Mouse (Mus musculus) stomach, embryonic 16.5 days (tissue): ENCODE data around the gene Armh2. TPM values are rescaled to one million over a fixed set of nuclear protein-coding genes. Genes with fewer than 3 reads are reported as not detected.
A peak's percentile ranks its signal among the peaks of the same experiment; 100 is the strongest.

Source experiments
- ATAC-seq: fragments of 200-750 bp; cut with Nextera tagmentation; 2 replicates; pipeline ENCODE4 v1.8.0; 2017; ENCODE audit warnings: moderate number of reproducible peaks, moderate TSS enrichment; ENCODE audit not compliant: insufficient read depth, low FRiP score
- H3K27ac ChIP-seq: fragments of 300-500 bp; sonication (generic); 2 replicates; pipeline ENCODE4 v1.5.1; 2014; ENCODE audit warnings: low read length
- H3K27me3 ChIP-seq: fragments of 300-500 bp; sonication (generic); 2 replicates; pipeline ENCODE4 v1.6.1; 2014; ENCODE audit warnings: low read length, control low read depth, mixed read lengths; ENCODE audit not compliant: control insufficient read depth, insufficient read depth
- H3K36me3 ChIP-seq: fragments of 300-500 bp; sonication (generic); 2 replicates; pipeline ENCODE4 v1.6.1; 2014; ENCODE audit warnings: low read length; ENCODE audit not compliant: control insufficient read depth, insufficient read depth
- H3K4me1 ChIP-seq: fragments of 300-500 bp; sonication (generic); 2 replicates; pipeline ENCODE4 v1.6.1; 2014; ENCODE audit warnings: low read length, control low read depth, mixed read lengths; ENCODE audit not compliant: control insufficient read depth, insufficient read depth
- H3K4me2 ChIP-seq: fragments of 300-500 bp; sonication (generic); 2 replicates; pipeline ENCODE4 v1.6.1; 2014; ENCODE audit warnings: low read depth, low read length, mixed read lengths
- H3K4me3 ChIP-seq: fragments of 300-500 bp; sonication (generic); replicated peaks from 2 replicates; pipeline ENCODE4 v1.5.1; 2014; ENCODE audit warnings: mild to moderate bottlenecking, low read length
- H3K9ac ChIP-seq: fragments of 300-500 bp; sonication (generic); 2 replicates; pipeline ENCODE4 v1.6.1; 2014; ENCODE audit warnings: low read length
- H3K9me3 ChIP-seq: fragments of 300-500 bp; sonication (generic); replicated peaks from 2 replicates; pipeline ENCODE4 v1.6.1; 2016; ENCODE audit warnings: low read length, control low read depth; ENCODE audit not compliant: control insufficient read depth
- WGBS: fragments of 180-500 bp; shearing (Covaris S2); extraction: QIAGEN DNeasy Blood & Tissue Kit; methylation state at CpG from one replicate; pipeline ENCODE4 v1.1.7; 2014; 5-methylcytosine and 5-hydroxymethylcytosine counted together
- polyA plus RNA-seq: library from polyadenylated mRNA; unstranded; fragments of >200 nt; fragmentation: Nextera tagmentation; extraction: Ambion mirVana; gene quantifications from 2 replicates; pipeline ENCODE4 v1.2.1, GENCODE M21; 2015

Gene Armh2
- polyA plus RNA-seq, 1 experiment from 2014 or later = not detected

DNA sequence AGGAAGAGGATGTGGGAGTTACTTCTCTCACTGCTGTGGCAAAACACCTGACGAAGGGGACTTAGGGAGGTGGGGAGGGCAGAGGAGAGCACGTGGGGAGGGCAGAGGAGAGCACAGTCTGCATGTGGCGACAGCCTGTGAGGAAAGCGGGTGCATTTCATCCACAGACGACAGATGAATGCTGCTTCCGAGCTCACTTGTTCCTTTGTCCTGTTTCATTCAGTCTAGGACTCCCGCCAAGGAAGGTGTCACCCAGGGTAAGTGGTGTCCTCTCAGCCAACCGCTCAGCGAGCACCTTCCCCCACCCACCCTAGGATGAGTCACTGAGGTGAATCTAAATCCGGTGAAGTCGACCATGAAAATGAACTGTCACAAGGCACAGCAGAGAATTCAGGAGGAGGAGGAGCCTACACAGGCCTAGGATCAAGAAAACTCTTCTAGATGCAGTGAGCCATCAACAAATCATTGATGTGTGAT is 45.0 kb downstream of the Armh2 start:
- no peak overlapping the region for H3K4me2 ChIP-seq

DNA sequence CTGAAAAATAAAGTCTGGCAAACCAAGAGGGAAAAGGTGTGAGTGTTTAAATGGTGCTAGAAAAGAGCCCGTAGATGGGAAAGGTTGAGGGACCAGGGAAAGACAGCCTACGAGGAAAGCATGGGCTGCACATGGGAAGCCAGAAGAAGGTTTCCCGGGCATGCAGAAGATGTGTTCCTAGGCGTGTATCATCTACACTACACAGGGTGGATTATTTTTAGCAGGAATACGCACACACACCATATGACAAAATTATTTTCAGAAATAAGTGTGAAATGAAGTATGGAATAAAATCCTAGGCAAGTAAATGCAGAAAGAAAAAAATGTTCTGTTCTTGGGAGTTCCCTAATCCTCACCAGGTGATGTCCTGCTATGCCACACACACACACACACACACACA is 46.4 kb downstream of the Armh2 start:
- 84% methylated on average over 5 of the region's 5 CpGs for WGBS
- Histone ChIP-seq H3K27ac (no peak overlapping the region), H3K9ac (no peak overlapping the region), H3K27me3 (no peaks in the 10 kb centered on the region), H3K9me3 (no peaks in the 10 kb centered on the region), H3K36me3 (no peaks in the 10 kb centered on the region), H3K4me2 (no peak overlapping the region), H3K4me3 (no peak overlapping the region), H3K4me1 (no peaks in the 10 kb centered on the region)
- no peak for ATAC-seq

More for the DNA sequence above, 45.0 kb downstream of the Armh2 start:
- ATAC-seq = no peak; the same call in 1 of the 2 replicates
- 51% methylated on average over 11 of the region's 11 CpGs for WGBS
- H3K27ac ChIP-seq = no peak overlapping the region
- H3K27me3 ChIP-seq = no peaks in the 10 kb centered on the region
- no peak overlapping the region for H3K9ac ChIP-seq
- H3K4me3 ChIP-seq = no peak overlapping the region
- H3K36me3 ChIP-seq = no peaks in the 10 kb centered on the region
- no peaks in the 10 kb centered on the region for H3K9me3 ChIP-seq
- H3K4me1 ChIP-seq = no peaks in the 10 kb centered on the region

DNA sequence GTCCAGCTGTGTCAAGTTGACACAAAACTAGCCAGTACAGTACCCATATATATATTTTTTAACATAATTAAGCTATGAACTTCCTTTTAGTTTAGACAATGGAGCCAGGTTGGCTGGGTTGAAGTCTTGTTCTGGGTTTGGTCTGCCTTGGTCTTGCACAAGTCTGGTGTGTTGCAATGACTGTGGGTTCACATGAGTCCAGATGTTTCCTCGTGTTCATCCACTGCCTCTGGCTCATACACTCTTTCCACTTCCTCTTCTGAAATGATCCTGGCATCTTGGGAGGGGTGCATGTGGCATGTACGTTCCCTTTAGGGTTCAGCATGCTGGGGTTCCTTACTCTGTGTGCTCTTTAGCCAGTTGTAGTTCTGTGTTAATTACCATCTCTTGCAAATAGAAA is 50.3 kb downstream of the Armh2 start:
- H3K4me3 ChIP-seq = no peak overlapping the region
- no peaks in the 10 kb centered on the region for H3K4me1 ChIP-seq
- 68% methylated on average over 2 of the region's 2 CpGs for WGBS
- no peaks in the 10 kb centered on the region for H3K36me3 ChIP-seq
- H3K9ac ChIP-seq = no peak overlapping the region
- no peaks in the 10 kb centered on the region for H3K9me3 ChIP-seq
- no peaks in the 10 kb centered on the region for H3K27me3 ChIP-seq
- ATAC-seq = 0 out of 2 replicates have a peak, but pooled peaks have one; percentile 40
- no peak overlapping the region for H3K4me2 ChIP-seq
- no peak overlapping the region for H3K27ac ChIP-seq

GRCm38 (mm10) chr13:24792411-24793045 is 51.5 kb downstream of the Armh2 start:
- Histone ChIP-seq H3K9me3 (no peaks in the 10 kb centered on the region), H3K36me3 (no peaks in the 10 kb centered on the region), H3K4me2 (no peak overlapping the region), H3K27me3 (no peaks in the 10 kb centered on the region), H3K9ac (no peak overlapping the region), H3K4me3 (no peak overlapping the region), H3K27ac (peak overlapping the region; percentile 32), H3K4me1 (no peaks in the 10 kb centered on the region)
- no peak for ATAC-seq
- 70% methylated on average over 9 of the region's 9 CpGs for WGBS

Other genes with a start within 250 kb of the Armh2 start
- gene Ripor2, start 159.0 kb upstream of the Armh2 start, polyA plus RNA-seq = 3.6 and 4.3 TPM in 2 replicates
- 76.2 and 84.9 TPM in 2 replicates for gene Gmnn, start 20.7 kb downstream of the Armh2 start, polyA plus RNA-seq
- gene BC005537, start 60.4 kb downstream of the Armh2 start, polyA plus RNA-seq = 14.1 and 15.2 TPM in 2 replicates
- gene Acot13, start 90.3 kb downstream of the Armh2 start, polyA plus RNA-seq = 91.6 and 93.4 TPM in 2 replicates
- gene Tdp2, start 90.4 kb downstream of the Armh2 start, polyA plus RNA-seq = 39.5 and 42.2 TPM in 2 replicates
- 0.50 and 0.63 TPM in 2 replicates for gene D130043K22Rik, start 103.9 kb downstream of the Armh2 start, polyA plus RNA-seq
- gene Aldh5a1, start 196.4 kb downstream of the Armh2 start, polyA plus RNA-seq = 7.6 and 7.8 TPM in 2 replicates
- gene Gpld1, start 201.9 kb downstream of the Armh2 start, polyA plus RNA-seq = 4.0 and 5.0 TPM in 2 replicates